Mouse (Mus musculus): ENCODE results near the gene Lrrc56.
"Not testable (repeated sequence)": the region's sequence is repeated elsewhere in the genome, so short reads cannot be mapped to it uniquely, and the experiment has no call there.

- not testable (repeated sequence) for TF ChIP-seq TAL1, GATA1 (IDR thresholded peaks at IDR 0.05; ENCODE audit: low read length)
These were observed 56.5 kb downstream of the Lrrc56 start for GRCm38 (mm10) chr7:141250486-141250885.
